Mouse (Mus musculus) urinary bladder, postnatal 10 days (tissue): Measurements from ENCODE around the gene Rtn4ip1.
"Not testable (repeated sequence)": the region's sequence is repeated elsewhere in the genome, so short reads cannot be mapped to it uniquely, and the experiment has no call there.

Experiments used
- DNase-seq: peaks from one replicate; pipeline ENCODE4 v3.0.0; 2022; ENCODE audit warnings: low spot score

The Rtn4ip1 gene

GRCm38 (mm10) chr10:43928596-43928995 is 27.0 kb downstream of the Rtn4ip1 start:
- no peak for DNase-seq

- DNase-seq, result no peak
Measured at GRCm38 (mm10) chr10:43939136-43939662, 37.6 kb downstream of the Rtn4ip1 start.

DNA sequence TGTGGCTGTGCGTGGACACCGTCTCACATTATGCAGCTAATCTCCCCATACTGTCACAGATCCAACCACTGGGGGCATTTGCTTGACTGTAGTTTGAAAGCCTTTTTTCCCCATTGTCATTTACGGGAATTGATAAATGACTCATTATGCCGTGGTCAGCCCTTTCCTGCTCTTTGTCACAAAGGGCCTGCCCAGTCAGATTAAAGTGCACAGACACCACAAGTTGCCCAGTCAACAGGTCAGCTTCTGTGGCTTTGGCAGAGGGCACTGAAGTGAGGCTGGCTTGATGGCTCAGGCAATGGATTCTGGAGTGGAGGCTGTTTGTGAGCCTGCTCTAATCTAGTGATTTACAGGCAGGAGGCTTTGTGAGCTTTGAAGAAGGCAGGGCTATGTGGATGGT is 42.1 kb downstream of the Rtn4ip1 start:
- DNase-seq, result no peak

- no peak for DNase-seq
Measured at GRCm38 (mm10) chr10:43945435-43945834, 43.8 kb downstream of the Rtn4ip1 start.

DNA sequence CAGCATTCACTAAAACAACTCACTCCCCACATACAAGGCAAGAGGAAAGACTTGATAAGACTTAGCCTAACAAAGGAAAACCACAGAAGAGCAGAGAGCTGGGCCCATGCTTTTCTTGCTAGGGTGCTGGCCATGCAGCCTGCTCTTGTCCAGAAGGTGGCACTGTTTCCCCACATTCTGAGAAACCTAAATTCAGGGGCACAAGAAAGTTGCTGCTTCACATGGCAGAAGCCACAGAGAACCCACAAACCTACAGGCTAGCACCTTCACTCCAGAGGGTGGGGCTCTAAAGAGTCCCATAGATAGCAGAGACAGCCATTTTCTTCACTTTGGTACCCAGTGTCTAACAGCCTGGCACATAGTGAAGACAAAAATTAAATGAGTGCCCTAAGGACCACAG is 52.3 kb downstream of the Rtn4ip1 start:
- DNase-seq, result no peak

DNA sequence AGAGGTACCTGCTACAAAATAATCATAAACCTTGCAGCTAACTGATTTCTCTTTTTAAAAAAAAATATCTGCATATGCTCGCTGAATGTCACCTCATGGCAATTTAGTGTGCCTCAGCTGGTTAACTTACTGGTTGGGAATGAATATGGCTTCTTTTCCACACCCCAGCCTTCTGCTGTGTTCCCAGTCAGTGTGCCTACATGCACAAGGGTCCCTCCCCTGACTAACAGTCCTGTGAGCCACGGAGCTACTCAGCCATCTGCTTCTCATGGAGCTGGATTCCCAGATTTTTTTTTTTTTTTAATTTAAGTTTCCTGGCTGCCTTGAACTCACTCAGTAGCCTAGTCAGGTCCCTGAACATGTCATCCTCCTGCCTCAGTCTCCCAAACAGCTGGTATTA is 63.3 kb downstream of the Rtn4ip1 start:
- DNase-seq, result no peak

DNA sequence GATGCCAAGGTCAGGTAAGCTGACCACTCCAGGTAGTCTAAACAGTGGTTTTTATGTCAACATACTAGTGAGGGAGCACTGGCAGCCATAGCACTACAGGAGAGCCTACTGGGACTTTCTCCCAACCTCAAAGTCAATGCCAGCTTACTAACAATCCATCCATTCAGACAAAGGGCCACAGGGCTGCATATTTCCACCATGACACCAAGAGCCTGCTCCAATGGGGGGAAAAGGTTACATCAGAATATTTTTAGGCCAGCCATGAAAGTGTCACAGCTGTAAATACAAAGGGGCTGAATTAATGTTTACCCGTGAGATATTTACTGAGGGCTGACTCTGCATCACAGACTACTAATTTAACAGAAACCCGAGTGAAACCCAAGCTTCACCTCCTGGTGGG is 71.6 kb downstream of the Rtn4ip1 start:
- no peak for DNase-seq

GRCm38 (mm10) chr10:43977353-43977752 is 75.7 kb downstream of the Rtn4ip1 start:
- no peak for DNase-seq

- no peak for DNase-seq
Measured at GRCm38 (mm10) chr10:43980080-43980479, 78.5 kb downstream of the Rtn4ip1 start.

GRCm38 (mm10) chr10:43980742-43981141 is 79.1 kb downstream of the Rtn4ip1 start:
- DNase-seq, result not testable (repeated sequence)

DNA sequence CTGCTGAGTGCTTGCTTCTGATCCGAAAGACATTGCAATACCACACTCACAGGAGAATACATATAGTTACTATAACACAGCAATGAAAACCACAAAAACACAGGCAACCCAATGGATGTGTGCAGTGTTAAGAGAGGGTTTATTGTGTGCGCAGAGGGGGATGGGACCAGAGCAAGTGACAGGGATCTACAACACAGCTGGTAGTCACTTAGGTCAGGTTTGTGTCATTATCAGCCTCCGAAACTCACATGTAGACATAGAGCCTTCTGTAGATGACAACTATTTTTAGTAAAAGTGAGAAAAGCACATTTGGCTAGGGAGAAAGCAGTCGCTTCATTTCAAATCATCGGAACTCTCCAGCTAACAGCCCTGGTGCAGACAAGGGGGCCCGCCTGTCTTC is 80.9 kb downstream of the Rtn4ip1 start:
- DNase-seq, result no peak

DNA sequence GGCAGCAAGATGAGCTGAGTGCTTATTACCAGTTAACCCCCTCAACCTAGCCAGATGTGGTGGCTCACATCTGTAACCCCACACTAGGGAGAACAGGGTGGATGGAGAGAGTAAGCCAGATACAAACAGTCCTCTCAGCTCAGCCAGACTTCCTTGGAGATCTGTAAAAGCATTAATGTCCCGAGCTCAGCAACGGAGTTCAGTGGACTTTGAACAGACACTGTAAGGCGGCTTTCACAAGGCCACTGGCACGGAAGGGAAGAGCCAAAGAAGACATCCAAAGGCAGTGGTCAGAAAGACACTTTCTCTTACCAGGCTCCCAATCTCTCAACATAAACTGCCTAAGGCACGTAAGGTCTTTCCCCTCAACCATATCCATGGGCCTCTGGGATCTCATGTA is 81.6 kb downstream of the Rtn4ip1 start:
- no peak for DNase-seq

- DNase-seq, result no peak
Measured at GRCm38 (mm10) chr10:43983866-43984265, 82.3 kb downstream of the Rtn4ip1 start.

DNA sequence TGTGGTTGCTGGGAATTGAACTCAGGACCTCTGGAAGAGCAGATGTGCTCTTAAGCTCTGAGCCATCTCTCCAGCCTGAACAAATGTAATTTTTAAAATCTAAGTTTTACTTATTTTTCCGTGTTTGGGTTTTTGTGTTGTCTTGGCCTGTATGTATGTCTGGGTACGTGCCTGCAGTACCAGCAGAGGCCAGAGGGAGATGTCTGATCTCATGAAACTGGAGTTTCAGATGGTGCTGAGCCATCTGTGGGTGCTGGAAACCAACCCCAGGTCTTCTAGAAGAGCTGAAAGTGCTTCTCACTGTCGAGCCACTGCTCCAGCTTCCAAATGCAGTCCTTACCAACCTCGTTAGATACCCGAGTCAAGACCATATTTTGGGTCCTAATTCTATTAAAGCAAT is 89.7 kb downstream of the Rtn4ip1 start:
- no peak for DNase-seq

DNA sequence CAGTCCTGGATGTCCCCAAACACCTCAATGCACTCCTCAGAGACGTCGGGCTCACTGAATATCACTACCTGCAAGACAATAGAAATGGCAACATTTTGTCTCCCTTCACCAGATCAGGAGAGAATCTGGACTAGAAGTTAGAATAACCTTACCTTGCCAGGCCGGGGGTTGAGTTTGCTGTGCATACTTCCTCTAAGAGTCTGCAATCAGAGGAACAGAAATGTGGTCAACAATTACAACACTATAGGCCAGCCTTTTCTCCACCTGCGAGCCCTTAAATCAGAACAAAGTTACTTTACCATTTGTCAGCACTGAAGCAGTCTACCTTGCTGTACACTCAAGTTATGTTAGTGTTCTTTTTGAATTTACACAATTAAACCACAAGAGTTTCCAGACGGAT is 90.9 kb downstream of the Rtn4ip1 start:
- no peak for DNase-seq

GRCm38 (mm10) chr10:43993198-43993597 is 91.6 kb downstream of the Rtn4ip1 start:
- no peak for DNase-seq

DNA sequence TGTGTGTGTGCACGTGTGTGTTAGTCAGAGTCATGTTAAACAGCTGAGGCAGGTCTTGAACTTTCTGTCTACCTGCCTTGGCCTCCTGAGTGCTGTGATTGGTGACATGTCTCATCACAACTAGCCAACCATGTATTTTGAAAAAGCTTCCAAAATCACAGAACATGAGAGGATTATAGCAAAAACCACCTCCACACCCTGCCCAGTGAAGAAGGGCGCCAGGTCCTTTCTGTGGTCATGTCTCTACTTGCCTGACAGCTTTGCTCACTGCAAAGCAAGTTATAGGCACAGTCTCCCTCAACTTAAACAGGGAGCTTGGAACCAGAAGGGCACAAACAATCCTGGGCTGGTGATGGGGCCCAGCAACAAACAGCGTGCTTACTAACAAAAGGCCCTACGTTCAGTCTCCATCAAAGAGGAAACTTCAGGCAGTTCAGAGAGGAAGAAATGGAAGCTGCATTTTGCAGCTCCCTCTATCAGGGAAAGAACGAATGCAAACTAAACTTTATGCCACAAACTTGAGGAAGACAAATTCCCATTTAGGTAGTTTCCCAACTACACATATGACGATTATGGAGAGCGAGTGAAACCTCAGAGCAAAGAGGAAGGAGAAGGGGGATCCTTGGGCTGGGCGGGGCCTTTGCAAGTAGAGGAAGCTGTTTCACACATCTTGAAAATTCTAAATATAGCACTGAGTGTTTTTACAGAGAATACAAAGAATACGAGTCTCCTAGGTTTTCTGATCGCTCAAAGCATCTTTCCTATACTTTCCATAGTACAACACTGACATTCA is 94.4 kb downstream of the Rtn4ip1 start:
- no peak for DNase-seq

- DNase-seq, result no peak
Measured at GRCm38 (mm10) chr10:43997276-43997675, 95.7 kb downstream of the Rtn4ip1 start.

- DNase-seq, result no peak
Measured at GRCm38 (mm10) chr10:43998023-43998422, 96.4 kb downstream of the Rtn4ip1 start.

GRCm38 (mm10) chr10:43998503-43999082 is 97.0 kb downstream of the Rtn4ip1 start:
- no peak for DNase-seq

DNA sequence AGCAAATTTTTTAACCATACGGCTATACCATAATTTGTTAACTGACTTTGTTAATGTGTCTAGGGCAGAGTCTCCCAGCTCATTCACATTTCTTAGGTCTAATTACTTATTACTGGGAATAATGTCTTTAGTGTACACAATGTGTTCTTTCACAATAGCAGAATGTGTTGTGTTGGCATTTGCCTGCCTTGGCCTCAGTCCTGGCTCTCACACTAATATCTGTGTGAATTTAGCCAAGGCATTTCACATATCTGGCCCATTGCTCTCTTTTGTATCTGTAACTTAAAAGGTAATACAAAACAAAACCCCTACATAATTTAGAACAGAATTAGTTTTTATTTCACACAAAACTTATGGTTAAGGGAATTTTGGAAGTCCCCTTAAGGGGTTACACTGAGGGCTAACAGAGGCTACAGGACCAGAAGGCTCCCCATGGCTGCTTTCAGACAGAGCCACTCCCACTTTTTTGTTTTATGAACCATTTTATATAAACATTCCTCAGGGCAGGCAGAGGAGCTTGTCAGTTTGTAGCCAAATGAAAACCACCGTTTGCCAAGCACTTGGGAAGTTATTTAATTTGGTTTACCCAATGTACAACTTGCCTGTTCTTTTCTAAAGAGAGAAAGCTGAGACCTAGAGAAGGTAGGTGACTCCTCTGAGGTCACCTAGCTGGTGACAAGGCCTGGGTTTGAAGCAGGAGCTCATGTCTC is 98.7 kb downstream of the Rtn4ip1 start:
- no peak for DNase-seq

DNA sequence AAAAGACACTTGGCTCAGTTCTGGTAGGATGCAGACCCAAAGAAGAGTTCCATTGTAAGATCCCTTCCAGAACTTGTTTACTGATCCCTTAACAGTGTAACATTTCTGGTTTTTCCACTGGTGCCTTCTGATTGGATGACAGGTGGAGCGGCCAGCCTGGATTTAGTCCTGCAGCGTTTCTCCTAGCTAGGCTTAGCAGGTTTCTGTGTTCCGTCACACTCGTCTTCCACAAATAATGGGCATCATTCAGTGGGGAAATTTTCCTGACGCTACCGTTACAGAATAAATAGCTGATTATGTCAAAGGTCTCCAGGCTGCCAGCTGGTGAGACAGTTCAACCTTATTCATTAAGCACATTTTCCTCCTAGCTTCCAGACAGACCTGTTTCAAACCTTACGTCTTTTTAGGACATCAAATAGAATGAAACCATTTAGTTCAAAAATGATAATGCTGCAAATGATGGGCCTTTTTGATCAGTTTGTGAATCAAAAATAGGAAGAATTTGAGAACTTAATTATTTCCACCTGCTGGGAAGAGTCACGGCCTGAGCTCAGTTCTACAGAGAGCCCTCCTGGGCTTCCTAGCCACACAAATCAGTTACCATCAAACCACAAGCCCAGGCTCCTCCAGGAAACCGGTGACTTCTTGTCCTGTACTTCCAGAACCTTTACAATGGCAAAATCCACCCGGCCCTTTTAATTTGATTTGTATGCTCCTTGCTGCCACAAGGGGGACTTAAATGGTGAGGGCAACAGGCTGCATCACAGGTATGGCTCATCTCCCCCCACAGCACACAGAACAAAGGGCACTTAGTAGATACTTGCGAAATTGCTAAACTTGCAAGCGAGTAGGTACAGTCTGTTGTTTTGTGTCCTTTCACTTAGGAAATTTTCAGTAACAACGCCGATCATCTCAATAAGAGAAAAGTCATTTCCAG is 100.7 kb downstream of the Rtn4ip1 start:
- DNase-seq, result no peak
